Mouse (Mus musculus) neural tube, embryonic 10.5 days (tissue): ENCODE data around the gene Ap1ar.

ENCODE experiments used
- DNase-seq: peaks from one replicate; pipeline ENCODE4 v3.0.0-alpha.2; 2017; ENCODE audit warnings: low spot score; ENCODE audit errors: extremely low spot score

Gene Ap1ar

DNA sequence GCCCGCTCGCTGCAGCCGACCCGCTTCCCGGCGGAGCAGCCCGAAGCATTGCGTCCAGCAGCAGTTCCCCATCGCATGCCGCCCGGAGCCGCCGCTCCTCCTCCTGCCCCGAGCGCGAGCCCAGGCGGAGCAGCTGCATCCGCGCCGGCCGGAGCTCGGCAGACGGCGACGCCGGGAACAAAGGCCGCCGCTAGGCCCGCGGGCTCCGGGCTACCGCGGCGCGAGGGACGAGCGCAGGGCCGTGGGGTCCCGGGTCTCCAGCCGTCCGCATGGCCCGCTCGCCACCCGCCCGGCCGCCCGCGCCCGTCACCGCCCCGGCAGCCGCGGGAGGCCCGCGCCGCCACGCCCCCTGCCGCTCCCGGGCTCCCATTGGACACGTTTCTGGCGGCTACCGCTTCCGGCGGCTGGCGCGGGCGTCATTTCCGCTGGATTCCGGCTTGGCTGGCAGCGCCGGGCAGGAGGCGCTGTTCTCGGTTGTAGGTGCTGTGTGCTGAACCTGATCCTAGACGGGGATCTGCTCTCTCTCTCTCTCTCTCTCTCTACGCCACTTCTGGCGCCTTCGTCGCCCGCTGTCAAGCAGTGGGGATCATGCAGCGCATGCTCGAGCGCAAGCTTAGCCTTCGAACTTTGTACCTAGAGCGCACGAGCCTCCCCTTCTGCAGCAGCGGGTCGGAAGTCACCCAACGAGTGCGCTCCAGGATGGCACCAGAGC, at the start of gene Ap1ar:
Ap1ar (minus strand) TSS at position 370 of the 712 bp plus-strand sequence.
- DNase-seq = peak; percentile 96

- DNase-seq = no peak
These were observed 44.4 kb upstream of the Ap1ar start for GRCm38 (mm10) chr3:127881684-127882083.

DNA sequence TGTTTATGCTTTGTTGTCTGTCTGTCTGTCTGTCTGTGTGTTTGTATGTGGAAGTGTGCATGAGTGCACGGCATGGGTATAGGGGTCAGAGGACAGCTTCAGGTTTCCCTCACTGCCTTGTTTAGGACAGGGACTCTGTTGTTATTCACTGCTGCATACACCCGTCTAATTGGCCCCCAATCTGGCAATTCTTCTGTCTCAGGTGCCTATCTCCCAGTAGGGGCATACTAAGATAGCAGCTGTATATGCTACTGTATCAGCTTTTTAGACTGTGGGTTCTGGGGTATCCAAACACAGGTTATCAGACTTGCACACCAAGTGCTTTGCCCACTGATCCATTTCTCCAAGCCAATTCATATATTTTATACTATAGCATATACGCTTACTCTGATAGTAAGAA, 42.6 kb upstream of the Ap1ar start:
- DNase-seq = no peak

- DNase-seq = no peak
These were observed 38.2 kb upstream of the Ap1ar start for GRCm38 (mm10) chr3:127875509-127875908.

GRCm38 (mm10) chr3:127875059-127875458, 37.7 kb upstream of the Ap1ar start:
- DNase-seq = no peak

DNA sequence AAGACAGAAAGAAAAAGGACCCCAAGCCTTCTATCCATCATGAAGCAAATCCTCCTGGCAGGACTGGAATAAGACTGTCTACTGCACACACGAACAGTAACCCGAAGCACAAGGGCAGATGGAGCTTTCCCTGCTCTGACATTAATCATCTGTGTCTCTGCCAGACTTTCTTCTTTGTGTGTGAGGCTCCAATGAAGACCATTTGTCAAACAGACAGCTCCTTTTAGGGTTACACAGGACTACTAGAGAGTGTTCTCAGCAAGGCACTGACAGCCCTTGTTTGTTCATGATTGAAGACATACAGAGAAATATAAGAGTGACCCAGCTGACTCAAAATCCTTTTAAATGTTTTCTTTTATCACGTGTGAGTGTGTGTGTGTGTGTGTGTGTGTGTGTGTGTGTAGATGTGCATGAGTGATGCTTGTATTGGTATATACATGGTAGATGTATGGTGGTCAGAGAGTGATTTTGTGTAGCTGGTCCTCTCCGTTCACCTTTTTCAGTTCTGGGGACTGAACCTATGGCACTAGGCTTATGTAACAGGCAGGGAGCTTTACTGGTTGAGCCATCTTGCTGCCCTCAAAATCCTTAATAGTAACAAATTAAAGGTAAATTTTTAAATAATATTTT, 37.0 kb upstream of the Ap1ar start:
- peak; percentile 55 for DNase-seq

DNA sequence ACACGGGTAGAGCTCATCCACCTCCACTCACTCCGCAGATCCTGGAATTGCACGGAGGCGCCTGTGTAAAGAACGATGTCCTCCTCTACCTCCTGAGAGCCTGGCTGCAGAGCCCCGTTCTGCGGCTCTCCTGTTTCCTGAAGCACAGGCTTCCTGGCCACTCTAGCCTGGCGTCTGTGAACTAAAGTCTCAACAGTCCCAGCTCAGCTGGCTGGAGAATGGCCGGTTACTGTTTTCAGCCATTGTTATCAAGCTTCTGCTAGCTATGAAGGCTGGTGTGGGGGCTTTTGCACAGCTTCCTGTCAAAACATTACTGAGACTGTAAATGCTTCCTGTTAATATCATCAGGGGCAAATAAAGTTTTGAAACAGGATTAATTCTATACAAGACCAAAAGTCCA, 34.3 kb upstream of the Ap1ar start:
- no peak for DNase-seq

- DNase-seq = no peak
These were observed 31.6 kb upstream of the Ap1ar start for GRCm38 (mm10) chr3:127868880-127869279.

- no peak for DNase-seq
These were observed 30.9 kb upstream of the Ap1ar start for GRCm38 (mm10) chr3:127868046-127868758.

- no peak for DNase-seq
These were observed 26.9 kb upstream of the Ap1ar start for GRCm38 (mm10) chr3:127864242-127864641.

DNA sequence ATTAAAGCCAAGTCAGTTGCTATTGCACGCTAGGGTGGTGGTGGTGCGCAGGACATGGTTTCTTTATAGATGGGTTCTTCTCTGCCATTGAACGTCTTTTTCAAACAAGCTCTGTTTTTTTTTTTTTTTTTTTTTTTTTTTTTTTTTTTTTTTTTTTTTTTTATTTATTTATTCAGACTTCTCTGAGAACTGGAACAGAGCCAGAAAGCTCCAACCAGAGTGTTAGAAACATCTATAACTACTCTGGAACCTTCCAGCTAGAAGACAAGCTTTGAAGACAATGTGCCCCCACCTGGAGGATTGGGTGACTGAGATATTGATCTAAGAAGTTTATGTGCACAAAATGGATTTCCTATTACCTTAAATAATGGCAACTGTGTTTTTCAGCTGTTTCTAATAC, 26.2 kb upstream of the Ap1ar start:
- no peak for DNase-seq

DNA sequence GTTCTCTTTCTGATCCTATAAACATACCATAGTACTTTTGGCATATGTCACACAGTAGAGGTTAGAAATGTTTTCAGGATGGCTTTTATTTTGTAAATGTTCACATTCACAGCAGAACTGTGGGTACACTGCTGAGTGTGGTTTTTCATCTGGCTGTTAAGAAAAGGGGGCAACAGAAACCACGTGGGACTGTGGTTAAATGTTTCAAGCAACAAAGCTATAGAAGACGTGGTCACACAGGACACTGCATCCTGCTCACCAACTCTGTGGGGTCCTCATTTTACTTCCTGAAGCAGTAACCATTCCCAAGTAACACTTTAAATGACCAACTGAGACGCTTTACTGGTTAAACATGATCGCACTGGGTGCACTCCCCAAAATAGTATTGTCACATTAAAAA, 25.2 kb upstream of the Ap1ar start:
- no peak for DNase-seq

DNA sequence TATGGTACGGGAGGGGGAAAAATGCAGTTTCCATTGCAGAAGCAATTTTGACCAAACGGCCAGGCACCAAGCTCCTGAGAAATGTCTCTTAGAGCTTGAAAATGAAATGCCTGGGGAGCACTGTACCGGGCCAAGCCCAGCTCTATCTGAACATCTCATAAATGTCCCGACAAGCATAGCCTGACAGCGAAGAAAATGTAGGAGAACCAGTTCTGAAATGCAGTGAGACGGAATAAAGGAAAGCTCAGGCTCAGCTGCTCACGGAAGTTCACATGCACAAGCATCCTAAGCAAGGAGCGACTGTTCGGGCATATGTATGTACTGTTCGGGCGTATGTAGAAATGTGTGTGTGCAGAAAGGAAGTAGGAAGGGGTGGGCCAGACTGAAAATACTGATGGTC, 24.0 kb upstream of the Ap1ar start:
- DNase-seq = no peak

- peak; percentile 59 for DNase-seq
These were observed 16.3 kb upstream of the Ap1ar start for GRCm38 (mm10) chr3:127853431-127854206.

DNA sequence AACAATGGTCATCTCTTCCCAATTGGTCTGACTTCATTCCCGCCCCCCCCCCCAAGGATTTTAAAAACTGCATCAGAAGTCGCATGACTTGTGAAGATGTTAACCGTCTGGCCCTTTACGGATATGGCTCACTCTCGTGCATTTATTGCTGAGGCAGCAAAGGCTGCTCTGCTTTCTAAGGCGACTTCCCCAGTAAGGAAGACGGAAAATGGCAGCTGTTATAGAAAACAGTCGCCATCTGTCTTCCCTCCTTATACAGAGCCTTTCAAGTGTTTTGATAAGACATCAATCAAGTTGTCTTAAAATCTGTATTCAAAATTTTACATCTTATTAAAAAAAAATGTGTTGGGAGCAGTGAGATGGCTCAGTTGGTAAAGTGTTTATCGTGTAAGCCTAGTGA, 15.4 kb upstream of the Ap1ar start:
- DNase-seq = no peak

GRCm38 (mm10) chr3:127850776-127851646, 13.7 kb upstream of the Ap1ar start:
- DNase-seq = no peak

GRCm38 (mm10) chr3:127849922-127850321, 12.6 kb upstream of the Ap1ar start:
- DNase-seq = no peak

DNA sequence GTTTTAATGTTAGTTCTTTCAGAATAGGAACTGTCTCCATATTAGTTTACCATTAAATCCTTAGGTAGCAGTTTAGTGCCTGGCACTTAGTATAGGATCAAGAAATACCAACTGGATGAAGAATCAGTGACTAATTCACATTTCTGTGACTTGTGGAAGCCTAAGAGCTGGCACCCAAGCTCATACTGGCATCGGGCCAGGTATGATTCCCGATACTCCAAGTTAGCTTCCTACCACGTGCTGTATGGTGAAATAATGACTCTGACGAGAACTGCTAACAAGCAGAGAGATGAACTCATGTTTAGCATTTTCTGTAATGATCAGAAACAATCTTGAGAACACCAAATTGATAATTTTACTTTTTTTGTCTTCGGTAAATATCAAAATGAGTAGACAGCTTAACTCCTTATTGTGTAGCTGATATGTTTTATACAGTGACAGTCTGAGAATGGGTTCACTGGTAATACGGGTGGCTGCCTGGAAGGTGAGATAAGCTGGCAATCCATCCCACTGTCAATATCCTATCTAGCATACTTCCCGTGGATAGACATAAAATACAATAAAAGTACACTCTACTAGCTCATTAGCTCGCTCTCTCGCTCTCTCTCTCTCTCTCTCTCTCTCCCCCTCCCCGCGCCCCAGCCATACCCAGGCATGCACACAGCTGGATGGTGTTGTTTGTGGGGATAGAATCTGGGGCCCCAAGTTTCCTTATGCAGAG, 10.9 kb upstream of the Ap1ar start:
- DNase-seq = no peak

- DNase-seq = no peak
These were observed 6.6 kb upstream of the Ap1ar start for GRCm38 (mm10) chr3:127843941-127844327.

DNA sequence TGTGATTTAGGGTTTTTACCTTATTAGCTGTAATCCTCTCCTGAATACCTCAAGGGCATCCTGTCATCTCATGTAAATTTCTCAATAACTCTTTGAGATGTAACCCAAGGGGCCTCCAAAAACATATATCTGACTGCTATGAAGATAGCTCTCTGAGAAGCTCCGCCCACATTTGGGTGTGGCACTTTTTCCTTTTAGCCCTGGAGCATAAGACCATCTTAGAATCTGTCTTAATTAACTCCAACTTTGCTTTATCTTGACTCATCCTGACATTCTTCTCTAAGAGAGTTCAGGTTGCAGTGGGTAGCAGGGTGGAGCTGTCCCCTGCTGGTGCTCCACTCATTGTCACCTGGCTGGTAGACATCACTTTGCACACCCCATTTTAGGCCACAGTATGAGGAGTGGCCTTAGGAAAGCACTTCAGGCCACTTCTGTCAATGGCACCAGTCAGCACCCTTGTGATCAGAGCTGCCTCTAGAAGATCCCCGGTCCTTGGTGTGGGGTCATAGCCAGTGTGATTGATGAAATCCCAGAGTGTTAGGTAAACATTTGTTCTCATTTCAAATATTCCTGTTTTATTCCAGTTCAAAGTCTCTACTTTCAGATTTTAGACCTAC, 6.1 kb upstream of the Ap1ar start:
- DNase-seq = no peak
